Mouse (Mus musculus): ENCODE results near the gene Ugt2a3. TPM values are rescaled to one million over a fixed set of nuclear protein-coding genes. Genes with fewer than 3 reads are reported as not detected.
"Not testable (repeated sequence)": the region's sequence is repeated elsewhere in the genome, so short reads cannot be mapped to it uniquely, and the experiment has no call there.

Ugt2a3 gene
- not detected in 2 replicates for polyA plus RNA-seq (2016; fragmentation: Nextera tagmentation; extraction: Ambion mirVana)

DNA sequence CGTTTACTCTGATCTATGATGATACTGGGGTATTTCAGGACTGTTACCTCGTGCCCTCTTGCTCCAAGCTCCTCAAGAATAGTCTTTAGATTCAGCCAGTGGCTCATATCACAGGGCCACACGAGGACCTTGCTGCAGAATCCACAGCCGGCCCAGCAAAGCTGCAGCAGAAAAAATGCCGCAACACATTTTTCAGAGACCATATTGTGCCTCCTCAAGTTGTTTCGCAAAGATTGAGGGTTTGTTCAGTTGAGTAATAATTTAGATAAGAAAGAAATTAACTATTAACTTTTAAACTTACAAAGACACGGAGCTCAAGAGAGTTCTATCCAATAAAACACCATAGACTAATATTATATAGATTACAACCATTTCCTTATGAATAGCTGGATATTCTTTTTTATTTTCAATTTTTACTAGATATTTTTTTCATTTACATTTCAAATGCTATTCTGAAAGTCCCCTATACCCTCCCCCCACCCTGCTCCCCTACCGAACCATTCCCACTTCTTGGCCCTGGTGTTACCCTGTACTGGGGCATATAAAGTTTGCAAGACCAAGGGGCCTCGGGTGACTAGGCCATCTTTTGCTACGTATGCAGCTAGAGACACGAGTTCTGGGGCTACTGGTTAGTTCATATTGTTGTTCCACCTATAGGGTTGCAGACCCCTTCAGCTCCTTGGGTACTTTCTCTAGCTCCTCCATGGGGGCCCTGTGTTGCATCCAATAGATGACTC is at the start of gene Ugt2a3:
Gene Ugt2a3, minus strand, starts transcription at position 235 of the 737 bp plus-strand sequence.
- WGBS: 74% methylated on average over 11 of the region's 11 CpGs
- H3K9me3 ChIP-seq: no peaks in the 10 kb centered on the region
- H3K27me3 ChIP-seq (ENCODE audit: insufficient read depth, poor library complexity, severe bottlenecking): no peaks in the 10 kb centered on the region
- H3K36me3 ChIP-seq: no peaks in the 10 kb centered on the region
- H3K27ac ChIP-seq: no peak within 1 kb of the TSS
- no peak for DNase-seq (ENCODE audit: low spot score)
- H3K4me1 ChIP-seq: no peaks in the 10 kb centered on the region
- no peak within 1 kb of the TSS for H3K4me3 ChIP-seq

- H3K27ac ChIP-seq: no peak overlapping the region
- no peaks in the 10 kb centered on the region for H3K36me3 ChIP-seq
- DNase-seq (ENCODE audit: low spot score): no peak
- H3K4me1 ChIP-seq: no peaks in the 10 kb centered on the region
- no peaks in the 10 kb centered on the region for H3K9me3 ChIP-seq
- H3K4me3 ChIP-seq: no peak overlapping the region
- 41% methylated on average over 2 of the region's 2 CpGs for WGBS
- no peaks in the 10 kb centered on the region for H3K27me3 ChIP-seq (ENCODE audit: insufficient read depth, poor library complexity, severe bottlenecking)
Observed at GRCm38 (mm10) chr5:87380234-87380633, 43.2 kb upstream of the Ugt2a3 start.

DNA sequence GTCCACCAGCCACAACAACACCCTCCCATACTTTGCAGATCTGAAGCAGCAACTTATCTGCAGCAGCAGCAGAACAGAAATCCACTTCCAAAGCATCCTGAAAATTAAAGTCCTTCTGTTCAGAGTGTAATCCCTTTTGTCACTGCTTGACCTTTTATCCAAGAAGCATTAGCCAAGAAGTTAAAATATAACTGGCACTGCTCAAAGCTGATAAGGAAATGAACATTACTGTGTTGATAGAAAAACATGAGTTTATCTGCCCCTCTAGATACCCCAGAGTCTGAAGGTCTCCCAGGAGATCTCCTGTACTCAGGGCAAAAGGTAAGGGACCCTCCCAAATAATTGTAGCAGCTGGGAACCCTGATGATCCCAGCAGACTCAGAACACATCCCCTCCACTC is 42.8 kb upstream of the Ugt2a3 start:
- Histone ChIP-seq H3K27me3 (ENCODE audit: insufficient read depth, poor library complexity, severe bottlenecking) (no peaks in the 10 kb centered on the region), H3K4me3 (no peak overlapping the region), H3K4me1 (no peaks in the 10 kb centered on the region), H3K9me3 (no peaks in the 10 kb centered on the region), H3K36me3 (no peaks in the 10 kb centered on the region), H3K27ac (no peak overlapping the region)
- no peak for DNase-seq (ENCODE audit: low spot score)

DNA sequence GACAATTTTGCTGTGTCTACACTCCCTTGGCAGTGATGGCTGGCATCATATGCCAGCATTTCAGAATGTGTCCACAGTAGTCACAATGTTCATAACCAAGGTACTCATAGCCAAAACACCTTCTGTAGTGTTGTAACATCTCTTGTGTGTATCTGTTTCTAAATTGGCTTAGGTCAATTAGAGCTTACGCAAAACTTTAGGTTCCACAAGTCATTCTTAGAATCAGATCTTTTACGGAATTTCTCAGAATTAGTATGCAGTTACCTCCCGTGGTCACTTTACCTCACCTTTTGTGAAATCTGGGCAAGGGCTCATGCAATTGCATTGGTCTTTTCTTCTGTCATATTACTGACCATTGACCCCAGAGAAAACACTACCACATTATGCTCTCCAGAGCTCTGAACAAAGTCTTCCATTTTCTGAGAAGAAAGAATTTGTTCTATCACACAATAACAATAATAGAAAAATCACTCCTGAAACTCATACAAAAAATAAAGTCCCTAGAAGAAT is 38.9 kb upstream of the Ugt2a3 start:
- WGBS: 86% methylated on average over 3 of the region's 3 CpGs
- Histone ChIP-seq H3K4me1 (no peaks in the 10 kb centered on the region), H3K36me3 (no peaks in the 10 kb centered on the region), H3K27ac (no peak overlapping the region), H3K27me3 (ENCODE audit: insufficient read depth, poor library complexity, severe bottlenecking) (no peaks in the 10 kb centered on the region), H3K9me3 (no peaks in the 10 kb centered on the region), H3K4me3 (no peak overlapping the region)
- no peak for DNase-seq (ENCODE audit: low spot score)

DNA sequence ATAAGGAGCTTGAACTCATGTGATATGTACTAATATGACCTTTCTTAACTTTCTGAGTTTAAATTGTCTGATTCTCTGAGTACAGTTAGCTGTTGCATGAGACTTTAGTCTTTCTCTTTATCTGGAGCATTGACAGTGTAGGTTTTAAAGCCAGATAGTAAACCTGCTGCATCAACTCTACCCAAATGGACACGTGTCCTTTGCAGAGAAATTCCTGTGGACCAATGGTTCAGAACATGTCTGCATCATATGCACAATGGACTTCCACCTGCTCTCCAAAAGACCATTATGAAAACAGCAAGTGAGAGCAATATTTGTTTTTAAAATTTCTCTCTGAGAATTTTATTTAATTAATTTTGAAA is 36.5 kb upstream of the Ugt2a3 start:
- WGBS: 65% methylated on average over 1 of the region's 1 CpGs
- H3K36me3 ChIP-seq: no peaks in the 10 kb centered on the region
- H3K4me1 ChIP-seq: no peaks in the 10 kb centered on the region
- no peak overlapping the region for H3K27ac ChIP-seq
- H3K4me3 ChIP-seq: no peak overlapping the region
- DNase-seq (ENCODE audit: low spot score): no peak
- no peaks in the 10 kb centered on the region for H3K27me3 ChIP-seq (ENCODE audit: insufficient read depth, poor library complexity, severe bottlenecking)
- no peaks in the 10 kb centered on the region for H3K9me3 ChIP-seq

GRCm38 (mm10) chr5:87372788-87373501 is 36.0 kb upstream of the Ugt2a3 start:
- H3K27ac ChIP-seq; H3K36me3 ChIP-seq; H3K4me3 ChIP-seq; H3K9me3 ChIP-seq; H3K4me1 ChIP-seq; H3K27me3 ChIP-seq (ENCODE audit: insufficient read depth, poor library complexity, severe bottlenecking); DNase-seq (ENCODE audit: low spot score): not testable (repeated sequence)
- 59% methylated on average over 4 of the region's 4 CpGs for WGBS

DNA sequence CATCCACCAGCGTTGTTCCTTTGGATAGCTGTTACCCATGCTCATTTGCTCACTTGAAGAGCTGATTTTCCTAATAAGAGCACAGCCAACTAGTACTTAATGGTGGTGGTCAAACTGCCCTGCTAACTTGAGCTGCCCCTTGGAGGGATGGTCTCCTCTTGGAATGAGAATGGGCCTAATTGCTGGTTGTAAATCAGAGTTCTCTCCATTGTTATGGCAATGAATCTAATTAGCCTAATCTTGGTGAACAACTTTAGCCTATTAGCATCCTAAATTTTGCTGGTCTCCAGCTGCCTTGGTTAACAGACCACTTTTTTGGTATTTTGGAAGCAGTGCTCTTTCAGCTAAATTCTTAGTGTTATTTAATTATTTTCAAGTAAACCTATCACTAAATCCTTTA is 13.4 kb upstream of the Ugt2a3 start:
- no peaks in the 10 kb centered on the region for H3K4me1 ChIP-seq
- no peaks in the 10 kb centered on the region for H3K36me3 ChIP-seq
- no peaks in the 10 kb centered on the region for H3K9me3 ChIP-seq
- no peak overlapping the region for H3K27ac ChIP-seq
- 48% methylated on average over 1 of the region's 1 CpGs for WGBS
- H3K4me3 ChIP-seq: no peak overlapping the region
- no peak for DNase-seq (ENCODE audit: low spot score)
- H3K27me3 ChIP-seq (ENCODE audit: insufficient read depth, poor library complexity, severe bottlenecking): no peaks in the 10 kb centered on the region

GRCm38 (mm10) chr5:87349150-87349549 is 12.2 kb upstream of the Ugt2a3 start:
- not testable (repeated sequence) for H3K4me3 ChIP-seq; DNase-seq (ENCODE audit: low spot score); H3K36me3 ChIP-seq; H3K4me1 ChIP-seq; H3K9me3 ChIP-seq; H3K27ac ChIP-seq; H3K27me3 ChIP-seq (ENCODE audit: insufficient read depth, poor library complexity, severe bottlenecking)
- 85% methylated on average over 1 of the region's 1 CpGs for WGBS

- WGBS: 84% methylated on average over 2 of the region's 2 CpGs
- H3K4me3 ChIP-seq; DNase-seq (ENCODE audit: low spot score); H3K9me3 ChIP-seq; H3K27ac ChIP-seq; H3K4me1 ChIP-seq; H3K27me3 ChIP-seq (ENCODE audit: insufficient read depth, poor library complexity, severe bottlenecking); H3K36me3 ChIP-seq: not testable (repeated sequence)
Observed at GRCm38 (mm10) chr5:87347479-87348078, 10.6 kb upstream of the Ugt2a3 start.

- Histone ChIP-seq H3K36me3 (no peaks in the 10 kb centered on the region), H3K9me3 (no peaks in the 10 kb centered on the region), H3K27ac (no peak overlapping the region), H3K27me3 (ENCODE audit: insufficient read depth, poor library complexity, severe bottlenecking) (no peaks in the 10 kb centered on the region), H3K4me3 (no peak overlapping the region), H3K4me1 (no peaks in the 10 kb centered on the region)
- DNase-seq (ENCODE audit: low spot score): no peak
- 74% methylated on average over 5 of the region's 5 CpGs for WGBS
Observed at GRCm38 (mm10) chr5:87340461-87340860, 3.5 kb upstream of the Ugt2a3 start.

GRCm38 (mm10) chr5:87335199-87335598 is 1.8 kb downstream of the Ugt2a3 start:
- no peak overlapping the region for H3K27ac ChIP-seq
- no peak overlapping the region for H3K4me3 ChIP-seq
- no peak for DNase-seq (ENCODE audit: low spot score)
- no peaks in the 10 kb centered on the region for H3K9me3 ChIP-seq
- no peaks in the 10 kb centered on the region for H3K27me3 ChIP-seq (ENCODE audit: insufficient read depth, poor library complexity, severe bottlenecking)
- WGBS: 58% methylated on average over 1 of the region's 1 CpGs
- H3K4me1 ChIP-seq: no peaks in the 10 kb centered on the region
- no peaks in the 10 kb centered on the region for H3K36me3 ChIP-seq

DNA sequence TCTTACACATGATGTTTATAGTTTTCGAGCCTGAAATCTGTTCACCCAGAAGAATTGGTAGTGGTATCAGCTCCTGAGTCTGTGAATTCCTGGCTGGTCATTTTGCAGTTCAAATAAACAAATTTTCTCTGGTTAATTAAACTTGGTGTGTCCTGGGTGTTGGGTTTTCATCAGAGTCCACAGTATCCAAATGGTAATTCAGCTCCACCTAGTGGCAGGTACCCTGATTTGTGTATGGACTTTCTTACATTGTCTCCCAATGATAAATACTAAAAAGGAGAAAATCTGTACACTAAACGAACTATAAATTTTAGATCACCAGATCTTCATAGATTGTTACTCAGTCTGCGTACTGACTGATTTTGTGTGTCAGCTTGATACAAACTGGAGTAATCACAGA is 3.4 kb downstream of the Ugt2a3 start:
- Histone ChIP-seq H3K36me3 (no peaks in the 10 kb centered on the region), H3K4me3 (no peak overlapping the region), H3K9me3 (no peaks in the 10 kb centered on the region), H3K27ac (no peak overlapping the region), H3K27me3 (ENCODE audit: insufficient read depth, poor library complexity, severe bottlenecking) (no peaks in the 10 kb centered on the region), H3K4me1 (no peaks in the 10 kb centered on the region)
- WGBS: 45% methylated on average over 3 of the region's 3 CpGs
- no peak for DNase-seq (ENCODE audit: low spot score)

DNA sequence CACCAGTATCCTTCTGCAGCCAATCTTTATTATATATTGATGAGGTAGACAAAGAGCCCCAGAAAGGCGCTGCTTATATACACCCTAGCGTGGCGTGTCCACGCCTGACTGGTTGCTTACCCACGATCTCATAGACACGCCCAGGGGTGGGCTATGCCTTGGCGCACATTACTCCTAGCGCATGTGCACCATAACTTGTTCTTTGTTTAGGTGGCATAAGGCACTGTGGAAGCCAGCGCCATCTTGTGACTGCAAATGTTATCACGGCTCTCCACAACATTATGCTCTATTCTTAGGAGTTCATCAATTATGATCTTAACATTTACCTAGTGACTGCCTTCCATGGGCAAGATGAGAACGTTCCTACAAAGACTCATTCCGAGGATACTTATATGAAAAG is 25.6 kb downstream of the Ugt2a3 start:
- WGBS: 91% methylated on average over 12 of the region's 12 CpGs
- DNase-seq (ENCODE audit: low spot score): no peak

More for the DNA sequence above, 25.6 kb downstream of the Ugt2a3 start:
- no peak overlapping the region for H3K27ac ChIP-seq
- no peaks in the 10 kb centered on the region for H3K9me3 ChIP-seq
- no peaks in the 10 kb centered on the region for H3K36me3 ChIP-seq
- no peaks in the 10 kb centered on the region for H3K27me3 ChIP-seq (ENCODE audit: insufficient read depth, poor library complexity, severe bottlenecking)
- no peaks in the 10 kb centered on the region for H3K4me1 ChIP-seq
- no peak overlapping the region for H3K4me3 ChIP-seq

Data from heart, embryonic 10.5 days (tissue).